Mouse (Mus musculus): ENCODE data around the gene Manbal. TPM values are rescaled to one million over a fixed set of nuclear protein-coding genes. Genes with fewer than 3 reads are reported as not detected.

Gene Manbal
- polyA plus RNA-seq, 1 experiment from 2014 or later = 83.9 TPM

GRCm38 (mm10) chr2:157418609-157419071 is 51.2 kb downstream of the Manbal start:
- H3K4me1 ChIP-seq = peaks cover 42% of the 10 kb centered on the region
- H3K4me3 ChIP-seq = no peak overlapping the region
- no peak overlapping the region; the same call in 1 of the 2 replicates for H3K4me2 ChIP-seq
- no peaks in the 10 kb centered on the region for H3K27me3 ChIP-seq
- peak; percentile 11; the same call in 1 of the 2 replicates for ATAC-seq (ENCODE audit: borderline replicate concordance, extremely low read depth, low FRiP score, low TSS enrichment)
- H3K27ac ChIP-seq = peak overlapping the region; percentile 31
- WGBS = 13% methylated on average over 7 of the region's 7 CpGs
- no peaks in the 10 kb centered on the region for H3K36me3 ChIP-seq
- H3K9ac ChIP-seq = no peak overlapping the region
- no peaks in the 10 kb centered on the region for H3K9me3 ChIP-seq

- no peaks in the 10 kb centered on the region for H3K36me3 ChIP-seq
- H3K4me2 ChIP-seq = no peak overlapping the region
- no peaks in the 10 kb centered on the region for H3K27me3 ChIP-seq
- H3K27ac ChIP-seq = no peak overlapping the region
- H3K9ac ChIP-seq = no peak overlapping the region
- H3K4me1 ChIP-seq = peaks cover 45% of the 10 kb centered on the region
- no peak for ATAC-seq (ENCODE audit: borderline replicate concordance, extremely low read depth, low FRiP score, low TSS enrichment)
- H3K4me3 ChIP-seq = no peak overlapping the region
- no peaks in the 10 kb centered on the region for H3K9me3 ChIP-seq
Measured at GRCm38 (mm10) chr2:157419506-157419905, 52.1 kb downstream of the Manbal start.

GRCm38 (mm10) chr2:157420404-157420803 is 53.0 kb downstream of the Manbal start:
- peak; percentile 15; the same call in 1 of the 2 replicates for ATAC-seq (ENCODE audit: borderline replicate concordance, extremely low read depth, low FRiP score, low TSS enrichment)
- peak overlapping the region; percentile 12; the same call in 1 of the 2 replicates for H3K27ac ChIP-seq
- no peaks in the 10 kb centered on the region for H3K9me3 ChIP-seq
- no peak overlapping the region for H3K9ac ChIP-seq
- H3K36me3 ChIP-seq = no peaks in the 10 kb centered on the region
- H3K4me2 ChIP-seq = no peak overlapping the region
- H3K4me1 ChIP-seq = peaks cover 51% of the 10 kb centered on the region
- H3K27me3 ChIP-seq = no peaks in the 10 kb centered on the region
- H3K4me3 ChIP-seq = no peak overlapping the region
- WGBS = 67% methylated on average over 4 of the region's 4 CpGs

- ATAC-seq (ENCODE audit: borderline replicate concordance, extremely low read depth, low FRiP score, low TSS enrichment) = no peak
- H3K27ac ChIP-seq = peak overlapping the region; percentile 93
- H3K27me3 ChIP-seq = no peaks in the 10 kb centered on the region
- no peaks in the 10 kb centered on the region for H3K9me3 ChIP-seq
- no peak overlapping the region for H3K4me2 ChIP-seq
- no peak overlapping the region for H3K9ac ChIP-seq
- no peak overlapping the region for H3K4me3 ChIP-seq
- 49% methylated on average over 11 of the region's 11 CpGs for WGBS
- H3K4me1 ChIP-seq = peaks cover 64% of the 10 kb centered on the region
- H3K36me3 ChIP-seq = no peaks in the 10 kb centered on the region
Measured at GRCm38 (mm10) chr2:157422062-157422655, 54.8 kb downstream of the Manbal start.

- Histone ChIP-seq H3K9ac (peak overlapping the region; percentile 97), H3K36me3 (no peaks in the 10 kb centered on the region), H3K27ac (peak overlapping the region; percentile 93), H3K27me3 (no peaks in the 10 kb centered on the region), H3K4me2 (peak overlapping the region; percentile 81), H3K4me1 (peaks cover 61% of the 10 kb centered on the region), H3K4me3 (peak overlapping the region; percentile 81), H3K9me3 (no peaks in the 10 kb centered on the region)
- peak; percentile 61 for ATAC-seq (ENCODE audit: borderline replicate concordance, extremely low read depth, low FRiP score, low TSS enrichment)
- 34% methylated on average over 11 of the region's 11 CpGs for WGBS
Measured at GRCm38 (mm10) chr2:157422854-157423705, 55.7 kb downstream of the Manbal start.

DNA sequence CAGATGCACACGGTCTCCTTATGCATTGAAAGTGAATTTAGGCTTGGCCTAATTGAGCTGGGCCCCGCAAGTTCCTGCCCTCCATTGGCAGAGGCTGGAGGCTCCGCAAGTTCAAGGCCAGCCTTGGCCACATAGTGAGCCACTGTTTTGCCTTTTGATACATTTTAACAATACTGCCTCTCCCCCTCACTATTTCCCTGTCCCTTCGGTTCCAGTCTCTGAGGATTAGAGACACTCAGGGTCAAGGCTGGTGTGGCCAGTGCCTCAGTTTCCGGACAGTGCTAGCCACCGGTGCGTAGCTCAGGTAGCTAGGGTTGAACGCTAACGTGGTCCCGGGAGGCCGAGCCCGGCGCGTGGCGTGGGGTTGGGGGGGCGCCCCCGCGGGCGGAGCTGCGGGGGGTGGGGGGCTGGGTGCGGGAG is 56.3 kb downstream of the Manbal start:
- WGBS = 8% methylated on average over 21 of the region's 21 CpGs

DNA sequence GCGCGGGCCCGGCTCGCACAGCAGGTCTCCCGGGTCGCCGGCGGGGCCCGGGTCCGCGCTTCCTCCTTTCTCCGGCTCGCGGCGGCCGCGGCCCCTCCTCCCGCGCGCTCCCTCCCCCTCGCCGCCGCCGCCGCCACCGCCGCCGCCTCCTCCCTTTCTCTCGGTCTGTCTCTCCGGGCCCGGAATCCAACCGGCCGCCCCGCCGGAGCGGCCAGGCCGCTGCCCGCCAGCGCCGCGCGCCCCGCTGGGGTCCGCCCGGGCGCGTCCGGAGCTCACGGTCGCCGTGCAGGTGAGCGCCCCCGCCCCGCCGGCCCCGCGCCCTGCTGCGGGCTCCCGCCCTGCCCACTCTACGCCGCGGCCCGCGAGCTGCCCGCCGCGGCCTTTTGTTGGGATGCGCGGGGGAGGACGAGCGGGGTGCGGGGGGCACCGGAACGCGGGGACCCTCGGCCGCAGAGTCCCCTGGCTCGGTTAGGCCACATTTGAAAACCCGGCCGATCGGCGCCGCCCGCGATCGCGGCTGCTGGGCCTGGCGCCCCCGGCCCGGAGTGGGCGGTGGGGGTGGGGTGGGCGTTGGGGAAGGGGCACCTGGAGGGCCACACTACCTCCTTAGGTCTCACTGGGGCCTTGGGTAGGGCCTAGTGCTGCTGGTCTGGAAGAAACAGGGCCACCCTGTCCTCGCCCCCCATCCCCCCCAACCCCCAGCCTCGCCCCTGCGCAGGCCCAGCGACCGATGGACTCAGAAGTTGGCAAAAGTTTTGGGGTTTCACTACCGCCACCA is 56.9 kb downstream of the Manbal start:
- 2% methylated on average over 63 of the region's 98 CpGs for WGBS
- Histone ChIP-seq H3K9ac (peak overlapping the region; percentile 97), H3K27me3 (no peaks in the 10 kb centered on the region), H3K9me3 (no peaks in the 10 kb centered on the region), H3K36me3 (no peaks in the 10 kb centered on the region), H3K4me3 (peak overlapping the region; percentile 81), H3K4me2 (peak overlapping the region; percentile 81), H3K27ac (peak overlapping the region; percentile 93), H3K4me1 (peaks cover 55% of the 10 kb centered on the region)
- no peak; the same call in 1 of the 2 replicates for ATAC-seq (ENCODE audit: borderline replicate concordance, extremely low read depth, low FRiP score, low TSS enrichment)

More for the DNA sequence above, 56.3 kb downstream of the Manbal start:
- Histone ChIP-seq H3K4me1 (peaks cover 60% of the 10 kb centered on the region), H3K4me3 (peak overlapping the region; percentile 81), H3K36me3 (no peaks in the 10 kb centered on the region), H3K27me3 (no peaks in the 10 kb centered on the region), H3K9me3 (no peaks in the 10 kb centered on the region), H3K27ac (peak overlapping the region; percentile 93), H3K9ac (peak overlapping the region; percentile 97), H3K4me2 (peak overlapping the region; percentile 81)
- ATAC-seq (ENCODE audit: borderline replicate concordance, extremely low read depth, low FRiP score, low TSS enrichment) = no peak

- peaks cover 63% of the 10 kb centered on the region for H3K4me1 ChIP-seq
Measured at GRCm38 (mm10) chr2:157424904-157425642, 57.7 kb downstream of the Manbal start.

DNA sequence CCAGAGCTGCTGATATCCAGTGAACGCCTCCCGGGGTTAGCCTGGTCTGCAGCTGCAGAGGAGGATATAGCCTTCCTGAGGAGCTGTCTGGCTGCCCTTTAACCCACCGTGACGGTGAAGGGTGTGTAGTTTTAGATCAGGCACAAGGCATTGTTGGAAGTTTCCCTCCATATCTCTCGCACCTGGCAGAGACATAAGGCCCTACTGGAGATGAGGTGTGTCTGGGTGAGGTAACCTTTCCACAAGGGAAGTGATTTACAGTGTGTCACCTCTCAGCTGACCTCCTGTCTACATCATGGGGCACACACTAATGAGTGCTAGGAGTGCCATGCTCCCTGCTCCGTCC is 58.2 kb downstream of the Manbal start:
- peak overlapping the region; percentile 81 for H3K4me3 ChIP-seq
- no peak overlapping the region for H3K9ac ChIP-seq
- H3K4me2 ChIP-seq = peak overlapping the region; percentile 81

More at GRCm38 (mm10) chr2:157424904-157425642, 57.7 kb downstream of the Manbal start:
- Histone ChIP-seq H3K36me3 (no peaks in the 10 kb centered on the region), H3K4me2 (peak overlapping the region; percentile 81), H3K9ac (peak overlapping the region; percentile 97), H3K4me3 (peak overlapping the region; percentile 81), H3K27me3 (no peaks in the 10 kb centered on the region), H3K27ac (peak overlapping the region; percentile 93), H3K9me3 (no peaks in the 10 kb centered on the region)
- ATAC-seq (ENCODE audit: borderline replicate concordance, extremely low read depth, low FRiP score, low TSS enrichment) = no peak
- WGBS = 45% methylated on average over 16 of the region's 16 CpGs

DNA sequence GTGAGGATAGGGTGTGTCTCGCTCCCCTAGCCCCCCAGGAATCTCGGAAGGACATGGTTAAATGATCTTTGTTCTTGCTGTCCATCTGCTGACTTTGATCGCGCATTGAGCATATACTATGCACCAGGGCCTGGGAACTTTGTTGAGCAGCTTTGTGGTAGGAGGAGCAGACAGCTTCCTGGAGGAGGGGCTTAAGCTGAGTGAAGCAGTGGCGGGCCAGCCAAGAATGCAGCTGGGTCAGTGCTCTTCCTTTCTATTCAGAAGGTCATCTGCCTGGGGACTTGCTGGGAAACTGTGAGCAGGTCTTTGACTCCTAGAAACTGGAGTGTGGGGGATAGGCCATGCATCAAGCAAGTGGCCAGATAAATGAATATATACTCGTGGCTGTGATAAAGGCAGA is 58.8 kb downstream of the Manbal start:
- Histone ChIP-seq H3K36me3 (no peaks in the 10 kb centered on the region), H3K9ac (no peak overlapping the region), H3K27me3 (no peaks in the 10 kb centered on the region), H3K4me1 (peaks cover 74% of the 10 kb centered on the region), H3K9me3 (no peaks in the 10 kb centered on the region), H3K27ac (no peak overlapping the region), H3K4me3 (no peak overlapping the region), H3K4me2 (peak overlapping the region; percentile 81; the same call in 1 of the 2 replicates)
- no peak for ATAC-seq (ENCODE audit: borderline replicate concordance, extremely low read depth, low FRiP score, low TSS enrichment)
- WGBS = 67% methylated on average over 6 of the region's 6 CpGs

More for the DNA sequence above, 58.2 kb downstream of the Manbal start:
- H3K27ac ChIP-seq = peak overlapping the region; percentile 93
- ATAC-seq (ENCODE audit: borderline replicate concordance, extremely low read depth, low FRiP score, low TSS enrichment) = no peak
- 66% methylated on average over 6 of the region's 6 CpGs for WGBS
- H3K4me1 ChIP-seq = peaks cover 68% of the 10 kb centered on the region
- no peaks in the 10 kb centered on the region for H3K36me3 ChIP-seq
- H3K9me3 ChIP-seq = no peaks in the 10 kb centered on the region
- H3K27me3 ChIP-seq = no peaks in the 10 kb centered on the region

- Histone ChIP-seq H3K9me3 (no peaks in the 10 kb centered on the region), H3K4me3 (no peak overlapping the region), H3K36me3 (no peaks in the 10 kb centered on the region), H3K9ac (no peak overlapping the region), H3K4me2 (no peak overlapping the region), H3K27ac (no peak overlapping the region), H3K4me1 (peaks cover 76% of the 10 kb centered on the region), H3K27me3 (no peaks in the 10 kb centered on the region)
- no peak for ATAC-seq (ENCODE audit: borderline replicate concordance, extremely low read depth, low FRiP score, low TSS enrichment)
- WGBS = 80% methylated on average over 5 of the region's 5 CpGs
Measured at GRCm38 (mm10) chr2:157427164-157427563, 59.8 kb downstream of the Manbal start.
